Mouse (Mus musculus): ENCODE measurements around the gene Terb2.

DNA sequence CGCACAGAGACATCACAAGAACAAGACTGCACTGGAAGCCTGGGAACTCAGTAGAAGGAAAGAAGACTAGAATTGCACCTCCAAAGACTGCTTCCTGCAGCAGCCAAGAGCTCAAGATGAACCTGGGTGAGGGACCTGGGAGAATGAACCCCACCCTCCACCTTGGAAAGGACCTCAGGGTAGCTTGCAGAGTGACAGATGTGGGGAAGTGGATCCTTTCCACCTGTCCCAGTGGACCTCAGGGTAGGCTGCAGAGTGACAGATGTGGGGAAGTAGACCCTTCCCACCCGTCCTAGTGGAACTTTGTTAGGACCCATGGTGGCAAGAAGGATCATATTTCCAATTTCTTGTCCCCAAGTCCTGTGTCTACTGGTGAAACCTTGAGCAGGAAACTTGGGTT is 30.8 kb upstream of the Terb2 start:
- TF ChIP-seq CTCF (IDR thresholded peaks at IDR 0.05; ENCODE audit: insufficient read depth, low read depth, low read length), result no peak
- no peak for TF ChIP-seq POLR2A (IDR thresholded peaks at IDR 0.05; ENCODE audit: insufficient read depth, low read depth, low read length)
